Mouse (Mus musculus) kidney, postnatal 4 days (tissue): Measurements from ENCODE around the gene Ugt1a9.
A peak's percentile ranks its signal among the peaks of the same experiment; 100 is the strongest.
"Not testable (repeated sequence)": the region's sequence is repeated elsewhere in the genome, so short reads cannot be mapped to it uniquely, and the experiment has no call there.

Source experiments
- DNase-seq, 2 experiments: peaks; one replicate each; pipeline ENCODE4 v3.0.0; 2021; ENCODE audit warnings: mixed read lengths in 2 of 2

Gene Ugt1a9

DNA sequence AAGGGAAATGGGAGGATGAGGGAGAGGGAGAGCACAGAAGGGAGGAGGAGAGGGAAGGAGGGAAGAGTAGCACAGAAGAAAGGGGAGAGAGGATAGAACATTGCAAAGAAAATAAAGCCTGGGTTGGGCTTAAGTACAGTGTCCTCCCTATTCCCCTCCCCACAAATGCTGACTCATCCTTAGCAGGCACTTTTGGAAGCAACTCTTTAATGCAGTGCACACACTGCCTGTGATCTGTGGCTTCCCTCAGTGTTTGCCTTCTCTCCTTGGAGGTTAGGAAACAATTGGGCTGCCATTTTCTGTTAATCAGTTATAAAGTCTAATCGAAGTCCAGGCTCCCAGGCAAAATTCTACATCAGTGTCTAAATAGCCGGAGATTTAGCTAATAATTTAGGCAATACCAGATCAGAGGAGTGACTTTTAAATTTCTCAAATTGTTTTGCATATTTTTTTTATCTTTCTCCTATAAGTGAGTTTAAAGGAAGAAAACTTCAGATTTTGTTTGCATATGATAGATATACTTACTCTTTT is 38.5 kb downstream of the Ugt1a9 start:
- DNase-seq: not testable (repeated sequence)

DNA sequence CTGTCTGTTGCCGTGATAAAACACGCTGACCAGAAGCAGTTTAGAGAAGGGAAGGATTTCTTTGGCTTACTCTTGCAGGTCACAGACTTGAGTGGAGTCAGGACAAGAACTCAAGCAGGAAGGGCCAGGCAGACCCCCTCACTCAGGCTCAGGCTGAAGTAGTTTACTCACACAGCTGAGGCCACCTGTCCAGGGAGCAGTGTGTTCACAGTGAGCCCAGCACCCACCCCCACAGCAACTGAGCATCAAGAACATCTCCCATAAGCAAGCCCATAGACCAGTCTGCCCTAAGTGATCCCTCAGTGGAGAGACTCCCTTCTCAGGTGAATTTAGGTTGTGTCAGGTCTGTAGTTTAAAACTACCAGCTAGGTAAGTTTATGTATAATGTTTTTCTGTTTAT is 39.0 kb downstream of the Ugt1a9 start:
- DNase-seq: not testable (repeated sequence)

DNA sequence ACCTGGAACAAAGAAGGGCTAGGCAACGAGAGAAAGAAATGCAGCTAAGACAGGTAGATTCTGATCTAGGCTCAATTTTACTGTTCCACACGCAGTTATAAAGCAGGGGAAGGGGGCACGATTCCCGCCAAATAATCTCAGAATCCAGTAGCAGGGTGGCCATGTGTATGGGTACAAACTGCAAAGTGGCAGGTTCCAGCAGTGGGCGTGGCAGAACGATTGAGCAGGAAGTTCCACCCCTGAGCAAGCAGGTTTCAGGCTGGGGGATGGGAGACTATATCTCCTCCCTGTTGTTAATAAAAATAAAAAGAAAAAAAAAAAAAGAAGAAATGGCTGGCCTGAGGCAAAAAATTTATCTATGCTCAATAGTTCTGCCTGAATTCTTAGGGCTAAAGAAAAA is 42.2 kb downstream of the Ugt1a9 start:
- not testable (repeated sequence) for DNase-seq

GRCm38 (mm10) chr1:88120550-88120949 is 50.0 kb downstream of the Ugt1a9 start:
- DNase-seq: not testable (repeated sequence)

- DNase-seq: peak; percentile 62 to 70
Observed at GRCm38 (mm10) chr1:88121521-88121920, 50.9 kb downstream of the Ugt1a9 start.

- peak; percentile 19 to 51 for DNase-seq
Observed at GRCm38 (mm10) chr1:88125827-88126360, 55.3 kb downstream of the Ugt1a9 start.

DNA sequence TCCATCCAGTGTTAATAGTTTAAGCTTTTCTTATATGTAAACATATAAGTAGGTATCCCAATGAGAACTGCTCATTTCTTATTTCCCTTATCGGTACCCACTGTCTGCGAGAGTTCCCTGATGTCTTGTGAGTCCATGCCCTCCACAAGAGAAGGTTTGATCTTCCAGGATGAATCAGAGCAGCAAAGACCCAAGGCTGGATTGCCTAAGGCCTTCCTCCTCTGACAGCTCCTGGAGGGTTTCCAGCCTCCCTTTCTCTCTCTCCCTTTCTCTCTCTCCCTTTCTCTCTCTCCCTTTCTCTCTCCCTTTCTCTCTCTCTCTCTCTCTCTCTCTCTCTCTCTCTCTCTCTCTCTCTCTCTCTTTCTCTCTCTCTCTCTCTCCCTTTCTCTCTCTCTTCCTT is 58.5 kb downstream of the Ugt1a9 start:
- not testable (repeated sequence) for DNase-seq

DNA sequence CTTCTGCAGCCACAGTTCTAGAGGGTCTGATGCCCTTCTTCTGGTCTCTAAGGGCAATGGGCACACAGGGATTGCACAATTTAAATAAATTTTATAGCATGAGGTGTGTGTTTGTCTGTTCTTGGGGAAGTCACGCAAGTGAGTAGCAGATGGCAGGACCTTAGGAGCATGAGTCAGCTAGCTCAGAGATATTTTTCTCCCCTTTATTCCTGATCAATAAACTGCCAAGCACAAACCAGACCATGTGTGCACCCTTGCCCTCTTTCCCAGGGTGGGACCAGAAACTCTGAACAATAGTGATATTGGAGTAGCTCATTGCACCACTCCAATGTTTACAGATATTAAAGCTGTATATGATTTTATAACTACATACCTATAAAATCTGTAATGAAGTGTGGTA is 59.6 kb downstream of the Ugt1a9 start:
- DNase-seq: not testable (repeated sequence)

DNA sequence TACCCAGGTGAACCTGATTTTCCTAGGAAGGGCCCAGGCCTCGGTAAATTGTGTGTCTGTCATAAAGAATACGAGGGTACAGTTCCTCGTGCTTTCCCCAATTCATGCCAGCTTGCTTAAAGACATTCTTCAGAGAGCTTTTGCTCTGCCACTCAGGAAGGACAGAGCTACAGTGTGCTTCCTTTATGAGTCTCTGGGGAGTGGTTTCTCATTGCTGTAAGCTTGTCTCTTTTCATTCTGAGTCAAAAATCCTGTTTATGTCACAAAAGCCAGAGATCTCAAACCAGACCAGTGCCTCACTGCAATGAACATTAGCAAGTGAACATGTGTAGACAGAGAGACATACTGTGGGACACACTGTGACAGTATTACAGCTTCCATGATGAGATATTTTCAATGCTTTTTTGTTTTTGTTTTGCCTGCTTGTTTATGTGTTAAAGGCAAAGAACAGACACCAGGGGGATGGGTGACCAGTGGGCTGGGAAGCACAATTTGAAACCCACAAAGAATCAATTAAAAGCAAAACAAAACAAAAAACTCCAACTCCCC is 63.4 kb downstream of the Ugt1a9 start:
- no peak for DNase-seq

GRCm38 (mm10) chr1:88134457-88135011 is 63.9 kb downstream of the Ugt1a9 start, which contains the start of gene Ugt1a6a:
Ugt1a6a (plus strand) TSS chr1:88134809.
- DNase-seq: peak; percentile 36 to 44

- DNase-seq: not testable (repeated sequence)
Observed at GRCm38 (mm10) chr1:88135229-88135904, 64.8 kb downstream of the Ugt1a9 start.

- DNase-seq: peak in 1 of 2 experiments; percentile 17
Observed at GRCm38 (mm10) chr1:88136646-88137045, 66.0 kb downstream of the Ugt1a9 start.

GRCm38 (mm10) chr1:88137264-88137663 is 66.7 kb downstream of the Ugt1a9 start:
- no peak for DNase-seq

DNA sequence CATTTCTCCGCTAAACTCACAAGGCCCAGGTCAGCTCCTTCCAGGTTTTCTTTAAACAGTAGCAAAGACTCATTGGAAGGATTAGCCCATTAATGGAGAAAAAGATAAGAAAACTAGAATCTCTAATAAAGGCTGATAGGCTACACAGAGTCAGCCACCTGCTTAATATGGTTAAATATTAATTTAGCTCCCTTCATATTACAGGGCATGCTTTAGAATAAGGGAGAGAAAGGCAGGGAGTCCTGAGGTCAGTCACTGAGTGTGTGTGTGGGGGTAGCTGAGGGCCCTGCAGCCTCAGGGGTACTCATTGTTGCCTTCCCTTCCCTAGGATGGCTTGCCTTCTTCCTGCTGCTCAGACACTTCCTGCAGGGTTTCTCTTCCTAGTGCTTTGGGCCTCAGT is 67.5 kb downstream of the Ugt1a9 start:
- DNase-seq: no peak

GRCm38 (mm10) chr1:88140492-88140891 is 69.9 kb downstream of the Ugt1a9 start:
- peak; percentile 36 to 55 for DNase-seq

- peak; percentile 82 to 85 for DNase-seq
Observed at GRCm38 (mm10) chr1:88143966-88144675, 73.5 kb downstream of the Ugt1a9 start.

DNA sequence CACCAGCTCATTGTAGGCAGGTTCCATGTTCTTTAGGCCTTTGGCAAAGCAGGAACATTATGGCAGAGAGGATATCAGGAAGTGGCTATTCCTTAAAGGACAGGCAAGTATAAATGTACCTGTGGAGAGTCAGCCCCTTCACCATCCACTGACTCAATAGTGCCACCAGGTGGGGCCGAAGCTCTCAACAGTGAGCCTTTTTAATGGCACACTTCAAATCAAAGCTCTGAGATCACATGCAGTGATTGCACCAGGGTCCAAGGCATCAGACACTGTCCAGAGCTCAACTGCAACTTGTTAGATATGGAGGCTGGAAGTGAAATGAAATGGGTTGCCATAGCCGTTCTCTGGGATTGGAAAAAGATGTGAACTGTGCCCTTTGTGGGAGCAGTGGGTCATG is 74.7 kb downstream of the Ugt1a9 start:
- peak; percentile 52 to 63 for DNase-seq

DNA sequence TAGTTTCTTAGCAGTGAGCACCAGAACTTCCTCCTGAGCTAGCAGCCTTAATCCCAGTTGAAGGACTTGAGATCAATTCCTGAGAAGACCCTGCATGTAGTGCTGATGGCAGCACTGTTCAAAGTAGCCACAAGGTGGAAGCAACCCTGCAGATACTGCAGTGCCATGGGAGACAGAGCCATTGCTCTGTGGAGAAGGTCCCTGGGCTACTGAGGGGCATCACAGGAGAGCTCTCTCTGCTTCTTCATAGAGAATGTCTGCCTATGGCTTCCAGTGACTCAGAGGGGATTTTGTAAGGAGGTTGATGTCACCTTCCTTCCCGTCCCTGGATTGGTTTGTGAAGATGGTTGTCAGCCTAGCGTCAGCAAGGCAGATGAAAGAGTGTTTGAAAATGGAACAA is 79.5 kb downstream of the Ugt1a9 start:
- DNase-seq: peak; percentile 37 to 55

- DNase-seq: no peak
Observed at GRCm38 (mm10) chr1:88158430-88158829, 87.8 kb downstream of the Ugt1a9 start.

DNA sequence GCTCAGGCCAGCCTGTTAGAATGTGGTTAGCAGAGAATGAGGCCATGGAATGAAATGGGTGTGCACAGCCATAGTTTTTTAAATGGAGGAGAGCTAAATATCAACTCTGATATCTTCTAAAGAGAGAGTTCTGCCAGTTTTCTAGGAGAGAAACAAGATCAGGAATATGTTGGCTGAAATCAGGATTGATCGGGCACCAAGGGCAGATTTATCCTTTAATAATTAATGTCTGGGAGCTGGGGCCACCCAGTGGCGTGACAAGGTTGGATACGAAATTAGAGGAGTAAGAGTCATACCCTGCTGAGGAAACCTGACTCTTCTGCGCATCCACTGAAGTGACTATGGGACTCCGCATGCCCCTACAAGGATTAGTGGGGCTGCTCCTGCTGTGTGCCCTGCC is 95.1 kb downstream of the Ugt1a9 start, which contains the start of gene Ugt1a5:
Gene Ugt1a5 (plus strand): TSS at position 302 of the 400 bp plus-strand sequence.
- DNase-seq: no peak

DNA sequence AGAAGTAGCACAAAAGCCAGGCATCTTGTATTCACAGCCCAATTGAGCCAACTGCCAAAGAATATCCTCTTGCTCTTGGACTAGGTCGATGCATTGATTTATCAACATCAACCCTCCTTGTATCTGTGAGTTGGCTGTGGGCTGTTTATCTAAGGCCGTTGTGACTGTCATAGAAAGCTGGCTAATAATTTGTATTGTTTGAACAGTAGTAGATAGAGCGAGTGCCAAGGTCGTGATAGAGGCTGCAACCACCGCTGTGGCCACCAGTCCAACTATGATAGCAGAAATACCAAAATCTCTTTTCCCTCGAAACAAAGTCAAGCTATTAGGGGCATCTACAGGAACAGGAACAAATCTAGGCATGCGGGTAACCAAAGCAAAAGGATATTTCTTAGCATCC is 101.6 kb downstream of the Ugt1a9 start:
- DNase-seq: not testable (repeated sequence)

- no peak for DNase-seq
Observed at GRCm38 (mm10) chr1:88179657-88180056, 109.1 kb downstream of the Ugt1a9 start.
